Mouse (Mus musculus) forebrain, embryonic 16.5 days (tissue): Measurements from ENCODE around the gene Prox1. TPM values are rescaled to one million over a fixed set of nuclear protein-coding genes. Genes with fewer than 3 reads are reported as not detected.

ENCODE experiments used
- ATAC-seq: fragments of 200-750 bp; cut with Nextera tagmentation; 2 replicates; pipeline ENCODE4 v1.8.0; 2017; ENCODE audit warnings: mild to moderate bottlenecking, moderate library complexity
- H3K27ac ChIP-seq: fragments of 300-500 bp; sonication (generic); 2 replicates; pipeline ENCODE4 v1.5.1; 2014; ENCODE audit warnings: low read length, control low read depth
- H3K27me3 ChIP-seq: fragments of 300-500 bp; sonication (generic); replicated peaks from 2 replicates; pipeline ENCODE4 v1.6.1; 2014; ENCODE audit warnings: low read length; ENCODE audit not compliant: control insufficient read depth, insufficient read depth
- H3K36me3 ChIP-seq: fragments of 300-500 bp; sonication (generic); 2 replicates; pipeline ENCODE4 v1.6.1; 2014; ENCODE audit not compliant: control insufficient read depth, insufficient read depth
- H3K4me1 ChIP-seq: fragments of 300-500 bp; sonication (generic); replicated peaks from 2 replicates; pipeline ENCODE4 v1.6.1; 2014; ENCODE audit warnings: low read length; ENCODE audit not compliant: control insufficient read depth, insufficient read depth
- H3K4me2 ChIP-seq: fragments of 300-500 bp; sonication (generic); 2 replicates; pipeline ENCODE4 v1.6.1; 2014; ENCODE audit warnings: mild to moderate bottlenecking, low read length, control low read depth
- H3K4me3 ChIP-seq: fragments of 300-500 bp; sonication (generic); replicated peaks from 2 replicates; pipeline ENCODE4 v1.5.1; 2014; ENCODE audit warnings: mild to moderate bottlenecking, low read length, control low read depth
- H3K9ac ChIP-seq: fragments of 300-500 bp; sonication (generic); replicated peaks from 2 replicates; pipeline ENCODE4 v1.6.1; 2014; ENCODE audit warnings: low read depth, low read length, control low read depth
- H3K9me3 ChIP-seq: fragments of 300-500 bp; sonication (generic); 2 replicates; pipeline ENCODE4 v1.6.1; 2016; ENCODE audit warnings: low read length; ENCODE audit not compliant: control insufficient read depth
- WGBS: fragments of 180-500 bp; shearing (Covaris S2); extraction: QIAGEN DNeasy Blood & Tissue Kit; methylation state at CpG from one replicate; pipeline ENCODE4 v1.1.7; 2014; 5-methylcytosine and 5-hydroxymethylcytosine counted together
- polyA plus RNA-seq: library from polyadenylated mRNA; unstranded; fragments of >200 nt; fragmentation: Nextera tagmentation; extraction: Ambion mirVana; gene quantifications from 2 replicates; pipeline ENCODE4 v1.2.1, GENCODE M21; 2015

The Prox1 gene
- polyA plus RNA-seq, 1 experiment from 2014 or later: 9.4 TPM

DNA sequence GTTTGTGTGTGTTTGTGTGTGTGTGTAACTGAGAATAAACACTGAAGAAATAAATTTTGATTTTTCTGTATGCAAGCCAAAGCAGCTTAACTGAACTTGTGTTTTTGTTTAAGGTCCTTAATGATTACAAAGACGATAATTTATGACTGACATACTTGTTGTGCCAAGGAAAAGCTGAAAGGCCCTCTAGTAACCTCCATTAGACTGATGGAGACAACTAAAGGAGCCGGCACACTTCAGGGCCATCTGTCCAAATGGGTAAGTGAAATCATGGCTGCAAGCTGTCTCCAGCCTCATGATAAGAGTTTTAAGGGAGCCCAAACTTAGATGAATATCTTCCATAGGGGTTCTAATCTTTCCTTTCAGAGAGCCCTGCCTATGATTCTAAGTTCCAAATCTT lies 15.5 kb downstream of the Prox1 start:
- Histone ChIP-seq H3K27ac (no peak overlapping the region), H3K27me3 (peaks cover 18% of the 10 kb centered on the region), H3K4me2 (no peak overlapping the region), H3K36me3 (no peaks in the 10 kb centered on the region), H3K4me1 (peaks cover 15% of the 10 kb centered on the region), H3K9me3 (no peaks in the 10 kb centered on the region), H3K4me3 (no peak overlapping the region), H3K9ac (no peak overlapping the region)
- ATAC-seq: no peak
- WGBS: 24% methylated on average over 2 of the region's 2 CpGs

- Histone ChIP-seq H3K9ac (no peak overlapping the region), H3K36me3 (no peaks in the 10 kb centered on the region), H3K4me2 (no peak overlapping the region), H3K27me3 (peaks cover 18% of the 10 kb centered on the region), H3K4me3 (no peak overlapping the region), H3K9me3 (no peaks in the 10 kb centered on the region), H3K27ac (no peak overlapping the region), H3K4me1 (peaks cover 14% of the 10 kb centered on the region)
- 50% methylated on average over 7 of the region's 7 CpGs for WGBS
- no peak for ATAC-seq
Measured at GRCm38 (mm10) chr1:190154292-190154691, 16.2 kb downstream of the Prox1 start.

DNA sequence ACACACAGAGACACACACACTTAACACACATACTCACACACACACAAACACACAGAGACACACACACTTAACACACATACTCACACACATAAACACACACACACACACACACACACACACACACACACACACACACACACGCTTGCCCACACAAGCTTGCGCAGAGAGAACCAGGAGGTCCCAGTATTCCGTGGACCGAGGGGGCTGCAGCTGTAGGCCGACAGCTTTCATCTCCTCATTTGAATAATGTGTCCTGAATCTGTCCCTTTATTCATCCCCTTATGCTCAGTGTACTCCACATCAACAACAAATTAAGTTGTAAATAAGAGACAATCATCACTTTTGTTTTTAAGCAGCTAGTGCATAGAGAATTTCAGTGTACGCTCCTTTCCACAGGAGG lies 17.9 kb downstream of the Prox1 start:
- H3K9me3 ChIP-seq: no peaks in the 10 kb centered on the region
- no peak overlapping the region for H3K27ac ChIP-seq
- ATAC-seq: no peak
- H3K36me3 ChIP-seq: no peaks in the 10 kb centered on the region
- H3K9ac ChIP-seq: no peak overlapping the region
- H3K4me2 ChIP-seq: no peak overlapping the region
- H3K27me3 ChIP-seq: peaks cover 13% of the 10 kb centered on the region
- H3K4me3 ChIP-seq: no peak overlapping the region
- 54% methylated on average over 6 of the region's 6 CpGs for WGBS
- H3K4me1 ChIP-seq: peaks cover 23% of the 10 kb centered on the region

DNA sequence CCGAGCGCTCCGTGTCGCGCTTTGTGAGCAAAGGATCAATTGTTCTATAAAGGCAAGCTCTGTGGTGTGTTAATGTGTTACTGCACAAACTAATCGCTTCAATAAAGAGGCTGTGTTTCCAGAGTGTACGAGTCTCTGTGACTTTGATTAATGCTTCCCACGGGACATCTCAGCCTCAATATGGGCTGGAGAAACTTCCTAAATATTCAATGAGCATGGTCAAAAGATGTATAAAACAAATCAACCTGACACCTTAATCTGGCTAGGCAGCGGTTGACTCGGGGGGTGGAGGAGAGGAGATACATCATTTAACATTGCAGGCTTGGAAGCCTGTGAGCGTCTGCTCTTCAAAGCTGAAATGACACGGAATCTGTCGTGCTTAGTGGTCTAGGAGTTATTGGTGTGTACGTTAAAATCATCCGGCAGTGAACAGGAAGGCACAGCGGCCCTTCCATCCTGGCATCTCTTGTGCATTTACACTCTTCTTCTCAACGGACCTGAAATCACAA lies 21.2 kb downstream of the Prox1 start:
- H3K36me3 ChIP-seq: no peaks in the 10 kb centered on the region
- H3K9ac ChIP-seq: no peak overlapping the region
- H3K4me2 ChIP-seq: peak overlapping the region; percentile 11; the same call in 1 of the 2 replicates
- no peak overlapping the region for H3K4me3 ChIP-seq
- H3K9me3 ChIP-seq: no peaks in the 10 kb centered on the region
- H3K27ac ChIP-seq: no peak overlapping the region
- peaks cover 16% of the 10 kb centered on the region for H3K4me1 ChIP-seq
- WGBS: 17% methylated on average over 17 of the region's 17 CpGs
- H3K27me3 ChIP-seq: peaks cover 16% of the 10 kb centered on the region
- ATAC-seq: no peak

DNA sequence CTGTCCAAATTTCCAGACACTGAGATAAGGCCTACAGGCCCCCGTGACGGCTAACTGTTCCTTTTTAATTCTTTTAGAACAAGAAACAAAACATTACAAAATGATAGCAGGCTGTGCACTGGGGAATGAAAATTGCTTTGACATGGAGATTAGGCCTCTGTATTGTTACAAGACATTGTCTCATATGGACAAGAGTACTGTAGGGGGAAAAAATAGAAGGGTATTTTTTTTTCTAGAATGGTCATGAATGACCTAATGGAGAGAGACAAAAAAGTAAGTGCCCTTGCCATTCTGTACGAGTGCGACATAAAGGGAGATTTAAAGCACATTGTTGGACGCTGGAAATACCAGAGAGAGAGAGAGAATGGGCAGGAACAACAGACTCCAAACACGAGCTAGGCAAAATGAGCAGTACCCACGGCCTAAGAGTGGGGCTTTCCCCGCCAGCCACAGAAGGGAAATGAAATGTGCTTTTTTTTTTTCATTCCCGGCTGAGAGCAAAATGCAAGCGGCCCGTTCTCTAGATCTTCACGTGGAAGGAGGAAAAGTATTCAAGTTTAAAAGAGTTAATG lies 21.8 kb downstream of the Prox1 start:
- H3K27ac ChIP-seq: no peak overlapping the region
- 3% methylated on average over 12 of the region's 12 CpGs for WGBS
- H3K4me3 ChIP-seq: no peak overlapping the region
- peaks cover 16% of the 10 kb centered on the region for H3K4me1 ChIP-seq
- no peaks in the 10 kb centered on the region for H3K36me3 ChIP-seq
- H3K27me3 ChIP-seq: peaks cover 16% of the 10 kb centered on the region
- no peak overlapping the region for H3K9ac ChIP-seq
- no peak for ATAC-seq
- H3K4me2 ChIP-seq: peak overlapping the region; percentile 11; the same call in 1 of the 2 replicates
- no peaks in the 10 kb centered on the region for H3K9me3 ChIP-seq

- Histone ChIP-seq H3K27me3 (peaks cover 10% of the 10 kb centered on the region; the same call in 1 of the 2 replicates), H3K36me3 (no peaks in the 10 kb centered on the region), H3K9ac (no peak overlapping the region), H3K4me2 (no peak overlapping the region), H3K27ac (no peak overlapping the region), H3K4me1 (peaks cover 14% of the 10 kb centered on the region), H3K4me3 (no peak overlapping the region), H3K9me3 (no peaks in the 10 kb centered on the region)
- WGBS: 88% methylated on average over 6 of the region's 6 CpGs
- no peak for ATAC-seq
Measured at GRCm38 (mm10) chr1:190147816-190148215, 22.7 kb downstream of the Prox1 start.

DNA sequence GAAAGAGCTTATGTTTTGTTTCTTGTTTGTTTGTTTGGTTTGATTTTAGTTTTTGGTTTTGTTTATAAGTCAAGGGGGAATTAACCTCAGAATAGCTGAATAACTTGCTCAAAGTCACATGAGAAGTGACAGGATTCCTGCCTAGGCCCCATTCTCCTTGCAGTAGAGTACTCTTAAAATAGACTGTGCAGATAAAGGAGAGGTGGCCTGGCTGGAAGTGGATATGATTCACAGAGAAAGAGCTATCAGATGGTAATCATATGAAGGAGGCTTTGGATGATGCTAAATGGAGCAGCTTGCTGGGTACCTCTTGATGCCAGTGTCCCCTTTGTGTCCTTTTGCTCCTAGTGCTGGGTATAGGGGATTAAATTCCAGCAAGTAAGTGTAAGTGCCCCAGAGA lies 26.1 kb downstream of the Prox1 start:
- ATAC-seq: no peak
- peaks cover 14% of the 10 kb centered on the region for H3K4me1 ChIP-seq
- no peak overlapping the region for H3K4me3 ChIP-seq
- H3K9me3 ChIP-seq: no peaks in the 10 kb centered on the region
- no peak overlapping the region for H3K27ac ChIP-seq
- no peak overlapping the region for H3K9ac ChIP-seq
- no peaks in the 10 kb centered on the region for H3K36me3 ChIP-seq
- no peak overlapping the region for H3K4me2 ChIP-seq
- H3K27me3 ChIP-seq: 0 out of 2 replicates have a peak, but pooled peaks cover 7% of the 10 kb centered on the region

- no peak for ATAC-seq
- Histone ChIP-seq H3K9me3 (no peaks in the 10 kb centered on the region), H3K36me3 (no peaks in the 10 kb centered on the region), H3K4me3 (no peak overlapping the region), H3K4me2 (no peak overlapping the region), H3K27me3 (0 out of 2 replicates have a peak, but pooled peaks cover 7% of the 10 kb centered on the region), H3K27ac (no peak overlapping the region), H3K9ac (no peak overlapping the region), H3K4me1 (peaks cover 7% of the 10 kb centered on the region)
- WGBS: 79% methylated on average over 9 of the region's 9 CpGs
Measured at GRCm38 (mm10) chr1:190143593-190143992, 26.9 kb downstream of the Prox1 start.

GRCm38 (mm10) chr1:190142584-190142983 lies 27.9 kb downstream of the Prox1 start:
- Histone ChIP-seq H3K27me3 (peaks cover 7% of the 10 kb centered on the region; the same call in 1 of the 2 replicates), H3K4me1 (peaks cover 10% of the 10 kb centered on the region), H3K9me3 (no peaks in the 10 kb centered on the region), H3K4me2 (no peak overlapping the region), H3K4me3 (no peak overlapping the region), H3K36me3 (no peaks in the 10 kb centered on the region), H3K27ac (no peak overlapping the region), H3K9ac (no peak overlapping the region)
- 62% methylated on average over 4 of the region's 4 CpGs for WGBS
- no peak for ATAC-seq

GRCm38 (mm10) chr1:190140519-190140918 lies 30.0 kb downstream of the Prox1 start:
- peaks cover 11% of the 10 kb centered on the region; the same call in 1 of the 2 replicates for H3K27me3 ChIP-seq
- ATAC-seq: no peak

More at GRCm38 (mm10) chr1:190140519-190140918, 30.0 kb downstream of the Prox1 start:
- WGBS: 33% methylated on average over 6 of the region's 6 CpGs
- no peak overlapping the region for H3K27ac ChIP-seq
- H3K4me3 ChIP-seq: no peak overlapping the region
- no peak overlapping the region for H3K9ac ChIP-seq
- no peaks in the 10 kb centered on the region for H3K9me3 ChIP-seq
- no peaks in the 10 kb centered on the region for H3K36me3 ChIP-seq
- no peak overlapping the region for H3K4me2 ChIP-seq
- H3K4me1 ChIP-seq: peaks cover 14% of the 10 kb centered on the region
